Mouse (Mus musculus) limb, embryonic 11.5 days (tissue): ENCODE data around the gene Rcor3. TPM values are rescaled to one million over a fixed set of nuclear protein-coding genes. Genes with fewer than 3 reads are reported as not detected.

Source experiments
- ATAC-seq: fragments of 200-750 bp; cut with Nextera tagmentation; 2 replicates; pipeline ENCODE4 v1.8.0; 2017; ENCODE audit warnings: low read depth; ENCODE audit not compliant: insufficient number of reproducible peaks, low FRiP score, low TSS enrichment
- DNase-seq: peaks from one replicate; pipeline ENCODE4 v3.0.0-alpha.2; 2015; ENCODE audit warnings: low spot score
- H3K27ac ChIP-seq: fragments of 300-500 bp; sonication (generic); replicated peaks from 2 replicates; pipeline ENCODE4 v1.5.1; 2014; ENCODE audit warnings: low read depth, mild to moderate bottlenecking, low read length
- H3K27me3 ChIP-seq: fragments of 300-500 bp; sonication (generic); 2 replicates; pipeline ENCODE4 v1.6.1; 2014; ENCODE audit warnings: mild to moderate bottlenecking, low read length, mixed read lengths; ENCODE audit not compliant: control insufficient read depth, insufficient read depth
- H3K36me3 ChIP-seq: fragments of 300-500 bp; sonication (generic); 2 replicates; pipeline ENCODE4 v1.6.1; 2014; ENCODE audit warnings: mild to moderate bottlenecking, low read length, moderate library complexity, mixed read lengths; ENCODE audit not compliant: control insufficient read depth, insufficient read depth
- H3K4me1 ChIP-seq: fragments of 300-500 bp; sonication (generic); 2 replicates; pipeline ENCODE4 v1.6.1; 2014; ENCODE audit warnings: low read length, mixed read lengths; ENCODE audit not compliant: control insufficient read depth, insufficient read depth
- H3K4me2 ChIP-seq: fragments of 300-500 bp; sonication (generic); 2 replicates; pipeline ENCODE4 v1.6.1; 2014; ENCODE audit warnings: low read depth, mild to moderate bottlenecking, moderate library complexity; ENCODE audit not compliant: severe bottlenecking
- H3K4me3 ChIP-seq: fragments of 300-500 bp; sonication (generic); 2 replicates; pipeline ENCODE4 v1.5.1; 2014; ENCODE audit warnings: low read depth, low read length
- H3K9ac ChIP-seq: fragments of 300-500 bp; sonication (generic); 2 replicates; pipeline ENCODE4 v1.6.1; 2014; ENCODE audit warnings: mild to moderate bottlenecking, low read length
- H3K9me3 ChIP-seq: fragments of 300-500 bp; sonication (generic); 2 replicates; pipeline ENCODE4 v1.6.1; 2016; ENCODE audit warnings: low read length; ENCODE audit not compliant: control insufficient read depth
- WGBS: fragments of 180-500 bp; shearing (Covaris S2); extraction: QIAGEN DNeasy Blood & Tissue Kit; methylation state at CpG from one replicate; pipeline ENCODE4 v1.1.7; 2014; 5-methylcytosine and 5-hydroxymethylcytosine counted together
- polyA plus RNA-seq: library from polyadenylated mRNA; unstranded; fragments of >200 nt; fragmentation: Nextera tagmentation; extraction: Ambion mirVana; gene quantifications from 2 replicates; pipeline ENCODE4 v1.2.1, GENCODE M21; 2014

Gene Rcor3
- polyA plus RNA-seq, 1 experiment from 2014 or later = 17.6 TPM

- no peaks in the 10 kb centered on the region; the same call in 1 of the 2 replicates for H3K36me3 ChIP-seq
- H3K27me3 ChIP-seq = no peaks in the 10 kb centered on the region
- no peak overlapping the region for H3K4me3 ChIP-seq
- no peaks in the 10 kb centered on the region for H3K9me3 ChIP-seq
- H3K27ac ChIP-seq = no peak overlapping the region
- 87% methylated on average over 5 of the region's 5 CpGs for WGBS
- DNase-seq (no peak), ATAC-seq (no peak)
- no peaks in the 10 kb centered on the region for H3K4me1 ChIP-seq
- no peak overlapping the region for H3K4me2 ChIP-seq
- no peak overlapping the region for H3K9ac ChIP-seq
Observed at GRCm38 (mm10) chr1:192052986-192053385, 84.9 kb downstream of the Rcor3 start.

- Histone ChIP-seq H3K27ac (no peak overlapping the region), H3K4me3 (no peak overlapping the region), H3K4me1 (no peaks in the 10 kb centered on the region), H3K27me3 (no peaks in the 10 kb centered on the region), H3K9ac (no peak overlapping the region), H3K36me3 (no peaks in the 10 kb centered on the region; the same call in 1 of the 2 replicates), H3K9me3 (no peaks in the 10 kb centered on the region), H3K4me2 (no peak overlapping the region)
- ATAC-seq (no peak), DNase-seq (no peak)
- 92% methylated on average over 8 of the region's 8 CpGs for WGBS
Observed at GRCm38 (mm10) chr1:192052461-192052860, 85.4 kb downstream of the Rcor3 start.

Other genes starting within 250 kb of the Rcor3 start
- 1.3 and 1.6 TPM in 2 replicates for gene Slc30a1, start 231.3 kb downstream of the Rcor3 start, polyA plus RNA-seq
- not detected in 2 replicates for gene Rd3, start 160.7 kb downstream of the Rcor3 start, polyA plus RNA-seq
- 6.5 and 8.2 TPM in 2 replicates for gene Traf5, start 45.5 kb downstream of the Rcor3 start, polyA plus RNA-seq
- 0.03 and 0.14 TPM in 2 replicates for gene Kcnh1, start 52.7 kb upstream of the Rcor3 start, polyA plus RNA-seq